Mouse (Mus musculus): ENCODE data around the gene Trip11. TPM values are rescaled to one million over a fixed set of nuclear protein-coding genes. Genes with fewer than 3 reads are reported as not detected.

The Trip11 gene
- polyA plus RNA-seq (2012; ENCODE audit: low replicate concordance): 3.0 and 6.1 TPM in 2 replicates

DNA sequence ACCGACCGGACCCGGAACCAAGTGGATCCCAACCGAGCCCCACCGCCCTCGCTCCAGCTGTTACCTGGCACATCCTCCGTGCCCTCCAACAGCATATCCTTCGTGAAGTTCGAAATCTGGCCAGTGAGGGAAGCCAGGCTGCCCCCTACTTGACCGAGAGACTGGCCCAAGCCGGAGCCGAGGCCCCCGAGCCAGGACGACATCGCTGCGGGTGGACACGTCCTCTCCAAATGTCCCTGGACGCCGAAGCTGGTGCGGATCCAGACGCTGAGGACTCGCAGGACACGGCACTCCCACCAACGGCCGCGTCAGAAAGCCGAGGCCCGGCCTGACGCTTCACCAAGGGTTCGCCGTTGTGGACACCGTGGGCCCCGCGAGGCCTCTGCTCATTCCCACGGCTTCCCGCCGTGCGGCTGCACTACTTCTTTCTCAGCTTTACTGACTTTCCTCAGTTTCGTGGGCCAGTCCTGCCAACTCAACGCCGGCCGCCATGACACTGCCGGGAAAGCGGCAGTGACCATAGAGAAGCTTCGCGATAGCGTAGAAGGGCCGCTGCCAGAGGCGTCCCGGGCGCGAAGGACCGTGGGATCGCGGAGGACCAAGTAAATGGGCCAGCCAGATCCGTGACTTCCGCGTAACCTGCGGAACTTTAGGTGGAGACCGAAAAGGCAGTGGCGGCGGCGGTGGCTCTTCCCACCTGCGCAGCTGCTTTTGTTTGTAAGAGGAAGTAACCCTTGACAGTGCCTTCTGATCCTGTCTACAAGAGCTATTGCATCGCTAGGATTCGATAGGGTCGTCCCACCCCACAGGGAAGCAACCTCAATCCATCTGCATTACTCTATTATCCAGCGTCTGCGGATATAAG is at the start of gene Trip11:
Gene Trip11 (minus strand): TSS at position 642 of the 865 bp plus-strand sequence.

DNA sequence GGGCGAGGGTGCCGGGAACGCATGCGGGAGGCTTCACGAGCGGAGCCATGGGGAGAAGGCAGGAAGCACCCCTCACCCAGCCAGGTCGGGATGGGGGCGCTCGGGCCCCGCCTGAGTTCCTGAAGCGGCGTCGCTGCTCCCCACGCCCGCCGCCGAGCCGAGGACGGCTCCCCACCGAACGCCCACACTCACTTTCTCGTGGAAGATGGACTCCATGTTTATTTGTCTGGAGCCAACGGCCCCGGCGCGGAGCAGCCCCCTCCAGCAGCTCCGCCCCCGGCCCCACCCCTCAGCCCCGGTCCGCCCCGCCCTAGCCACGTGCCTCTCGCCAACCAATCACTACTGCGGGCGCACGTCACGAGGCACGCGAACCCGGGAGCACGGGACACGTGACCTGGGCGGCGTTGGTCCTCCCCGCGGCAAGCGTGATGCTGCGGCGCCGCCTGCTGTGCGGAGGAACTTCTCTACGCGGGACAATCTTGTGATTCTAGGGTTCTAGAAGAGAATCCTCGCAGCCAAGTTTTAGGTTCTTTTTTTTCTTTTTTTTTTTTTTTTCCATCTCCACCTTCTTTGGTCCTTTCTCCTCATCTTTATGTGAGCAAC is 45.0 kb upstream of the Trip11 start, which contains the start of gene Atxn3:
Gene Atxn3 (minus strand): TSS at position 305 of the 603 bp plus-strand sequence.

GRCm38 (mm10) chr12:101818608-101819370 is 94.3 kb downstream of the Trip11 start, which contains the start of gene Fbln5:
TSS of gene Fbln5 (minus strand) at chr12:101819055.

Other genes with a start within 250 kb of the Trip11 start
- not detected in 2 replicates for gene Tc2n, start 194.7 kb downstream of the Trip11 start, polyA plus RNA-seq (2012; ENCODE audit: low replicate concordance)
- gene Fbln5, start 94.2 kb downstream of the Trip11 start, polyA plus RNA-seq (2012; ENCODE audit: low replicate concordance): 0.19 and 1.3 TPM in 2 replicates
- 0.23 and 1.0 TPM in 2 replicates for gene Atxn3, start 45.0 kb upstream of the Trip11 start, polyA plus RNA-seq (2012; ENCODE audit: low replicate concordance)
- gene Cpsf2, start 62.7 kb upstream of the Trip11 start, polyA plus RNA-seq (2012; ENCODE audit: low replicate concordance): 16.4 and 20.5 TPM in 2 replicates
- not detected in 2 replicates for gene Slc24a4, start 215.5 kb upstream of the Trip11 start, polyA plus RNA-seq (2012; ENCODE audit: low replicate concordance)

Data from leukemia stem cell, adult 10-12 weeks (primary cell).